Mouse (Mus musculus): ENCODE data around the gene Pknox1. TPM values are rescaled to one million over a fixed set of nuclear protein-coding genes. Genes with fewer than 3 reads are reported as not detected.

Gene Pknox1
- total RNA-seq, 2 experiments from 2014 or later, result 13.6 to 14.6 TPM

- no peak overlapping the region for H3K27ac ChIP-seq
- no peak for TF ChIP-seq CTCF (conservative IDR thresholded peaks at IDR 0.05)
- no peak overlapping the region for H3K4me3 ChIP-seq
- no peak for DNase-seq (ENCODE audit: low spot score in 2 of 2)
Measured at GRCm38 (mm10) chr17:31627961-31628360, 63.4 kb downstream of the Pknox1 start.

GRCm38 (mm10) chr17:31631081-31631800 is 66.7 kb downstream of the Pknox1 start:
- no peak overlapping the region for H3K4me3 ChIP-seq
- no peak for TF ChIP-seq CTCF (conservative IDR thresholded peaks at IDR 0.05)

DNA sequence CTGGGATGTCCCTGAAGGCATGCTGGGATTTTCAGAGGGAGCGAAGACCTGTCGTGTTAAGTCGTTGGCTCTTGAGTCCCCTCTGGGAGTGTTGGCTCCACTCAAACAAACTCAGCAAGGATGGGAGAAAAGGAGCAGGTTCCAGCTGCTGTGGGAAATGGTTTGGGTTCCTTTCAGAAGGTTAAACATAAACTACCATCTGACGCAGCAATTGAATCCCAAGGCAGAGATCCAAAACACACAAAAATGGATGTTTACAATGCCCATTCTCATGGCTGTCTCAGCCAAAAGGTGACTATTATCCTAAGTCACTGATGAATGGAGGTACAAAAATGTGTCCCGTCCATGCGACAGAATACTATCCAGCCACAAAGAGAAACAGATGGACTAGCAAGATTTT is 68.5 kb downstream of the Pknox1 start:
- no peak for DNase-seq (ENCODE audit: low spot score in 2 of 2)
- Histone ChIP-seq H3K4me3 (no peak overlapping the region), H3K27ac (no peak overlapping the region)
- no peak for TF ChIP-seq CTCF (conservative IDR thresholded peaks at IDR 0.05)

More at GRCm38 (mm10) chr17:31631081-31631800, 66.7 kb downstream of the Pknox1 start:
- H3K27ac ChIP-seq, result no peak overlapping the region
- DNase-seq (ENCODE audit: low spot score in 2 of 2), result no peak

DNA sequence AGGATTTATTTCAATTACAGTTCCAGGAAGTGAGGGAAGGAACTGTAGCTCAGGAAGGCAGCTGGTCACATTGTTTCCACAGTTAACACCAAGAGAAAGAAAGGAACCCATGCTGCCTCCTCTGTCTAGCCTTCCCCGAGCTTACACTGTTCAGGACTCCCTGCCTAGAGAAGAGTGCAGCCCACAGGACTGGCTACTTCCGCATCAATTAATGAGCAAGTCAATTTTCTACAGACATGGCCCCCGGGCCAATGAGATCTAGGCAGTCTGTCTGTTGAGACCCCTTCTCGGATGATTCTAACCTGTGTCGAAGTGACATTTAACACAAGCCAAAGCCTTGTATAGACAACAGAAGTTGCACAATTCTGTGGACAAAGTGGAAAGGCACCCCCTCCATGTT is 70.4 kb downstream of the Pknox1 start:
- no peak overlapping the region for H3K27ac ChIP-seq
- DNase-seq (ENCODE audit: low spot score in 2 of 2), result no peak
- peak overlapping the region; percentile 13; the same call in 1 of the 2 replicates for H3K4me3 ChIP-seq
- no peak for TF ChIP-seq CTCF (conservative IDR thresholded peaks at IDR 0.05)

GRCm38 (mm10) chr17:31635781-31636180 is 71.2 kb downstream of the Pknox1 start:
- TF ChIP-seq CTCF (conservative IDR thresholded peaks at IDR 0.05), result no peak
- DNase-seq (ENCODE audit: low spot score in 2 of 2), result no peak
- peak overlapping the region; percentile 59 for H3K4me3 ChIP-seq
- H3K27ac ChIP-seq, result peak overlapping the region; percentile 85; the same call in 1 of the 2 replicates

- DNase-seq (ENCODE audit: low spot score in 2 of 2), result no peak
- Histone ChIP-seq H3K4me3 (peak overlapping the region; percentile 59), H3K27ac (peak overlapping the region; percentile 85)
- TF ChIP-seq CTCF (conservative IDR thresholded peaks at IDR 0.05), result no peak
Measured at GRCm38 (mm10) chr17:31636277-31636941, 71.9 kb downstream of the Pknox1 start.

- TF ChIP-seq CTCF (conservative IDR thresholded peaks at IDR 0.05), result no peak
- peak within 1 kb of the TSS; percentile 88 for H3K27ac ChIP-seq
- peak; percentile 70 to 72 for DNase-seq (ENCODE audit: low spot score in 2 of 2)
- peak within 1 kb of the TSS; percentile 59 for H3K4me3 ChIP-seq
Measured at GRCm38 (mm10) chr17:31636942-31637811, 72.6 kb downstream of the Pknox1 start, which contains the start of gene Cbs. Gene Cbs (minus strand): TSS chr17:31637238.

- no peak overlapping the region for H3K4me3 ChIP-seq
- TF ChIP-seq CTCF (conservative IDR thresholded peaks at IDR 0.05), result no peak
- peak overlapping the region; percentile 88 for H3K27ac ChIP-seq
- peak; percentile 47 to 64 for DNase-seq (ENCODE audit: low spot score in 2 of 2)
Measured at GRCm38 (mm10) chr17:31637866-31638570, 73.5 kb downstream of the Pknox1 start.

GRCm38 (mm10) chr17:31639651-31640050 is 75.1 kb downstream of the Pknox1 start:
- Histone ChIP-seq H3K27ac (peak overlapping the region; percentile 58), H3K4me3 (no peak overlapping the region)
- no peak for TF ChIP-seq CTCF (conservative IDR thresholded peaks at IDR 0.05)
- DNase-seq (ENCODE audit: low spot score in 2 of 2), result no peak

DNA sequence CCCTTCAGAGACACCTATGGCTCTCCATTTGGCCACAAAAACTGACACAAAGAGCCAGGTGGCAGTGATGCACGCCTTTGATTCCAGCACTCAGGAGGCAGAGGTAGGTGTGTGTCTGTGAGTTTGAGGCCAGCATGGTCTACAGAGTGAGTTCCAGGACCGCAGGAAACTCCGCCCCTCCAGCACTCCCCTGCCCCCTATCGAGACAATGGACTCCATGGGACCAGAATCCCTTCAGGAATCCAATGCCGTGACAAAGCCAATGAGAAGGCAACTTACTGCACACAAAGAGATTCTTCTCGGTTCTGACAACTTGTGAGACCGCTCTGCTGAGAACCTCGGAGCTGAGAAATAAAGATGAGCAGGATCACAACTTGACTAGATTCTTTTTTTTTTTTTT is 77.8 kb downstream of the Pknox1 start:
- TF ChIP-seq CTCF (conservative IDR thresholded peaks at IDR 0.05), result no peak
- no peak for DNase-seq (ENCODE audit: low spot score in 2 of 2)
- Histone ChIP-seq H3K27ac (no peak overlapping the region), H3K4me3 (no peak overlapping the region)

DNA sequence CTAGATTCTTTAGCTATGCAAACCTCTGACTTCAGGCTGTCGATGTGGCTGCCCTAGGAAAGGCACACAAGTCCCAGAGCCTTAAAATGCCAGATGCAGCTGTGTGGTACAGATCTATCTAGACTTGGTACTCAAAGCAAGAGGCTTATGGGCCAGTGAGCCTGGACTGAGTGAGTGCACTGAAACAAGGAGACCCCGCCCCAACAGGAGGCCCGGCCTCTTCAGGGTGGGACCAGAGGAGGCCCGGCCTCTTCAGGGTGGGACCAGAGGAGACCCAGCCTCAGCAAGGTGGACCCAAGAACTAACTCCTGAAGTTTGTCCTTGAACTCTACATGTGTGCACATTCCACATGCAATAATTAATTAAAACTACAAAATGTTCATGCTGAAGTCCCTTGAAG is 78.4 kb downstream of the Pknox1 start:
- no peak overlapping the region for H3K4me3 ChIP-seq
- no peak for DNase-seq (ENCODE audit: low spot score in 2 of 2)
- no peak overlapping the region for H3K27ac ChIP-seq
- TF ChIP-seq CTCF (conservative IDR thresholded peaks at IDR 0.05), result no peak

All from layer of hippocampus, adult 2 months (tissue).